Mouse (Mus musculus) limb, embryonic 14.5 days (tissue): ENCODE data around the gene Irf2bp2. TPM values are rescaled to one million over a fixed set of nuclear protein-coding genes. Genes with fewer than 3 reads are reported as not detected.

ENCODE experiments used
- ATAC-seq: fragments of 200-750 bp; cut with Nextera tagmentation; 2 replicates; pipeline ENCODE4 v1.8.0; 2017; ENCODE audit warnings: low read depth, moderate number of reproducible peaks, moderate TSS enrichment; ENCODE audit not compliant: low FRiP score
- DNase-seq: peaks from one replicate; pipeline ENCODE4 v3.0.0-alpha.2; 2015; ENCODE audit warnings: low spot score
- H3K27ac ChIP-seq: fragments of 300-500 bp; sonication (generic); replicated peaks from 2 replicates; pipeline ENCODE4 v1.5.1; 2014; ENCODE audit warnings: low read depth, mild to moderate bottlenecking, low read length, moderate library complexity, mixed read lengths
- H3K27me3 ChIP-seq: fragments of 300-500 bp; sonication (generic); 2 replicates; pipeline ENCODE4 v1.6.1; 2014; ENCODE audit warnings: low read length, mixed read lengths; ENCODE audit not compliant: control insufficient read depth, insufficient read depth
- H3K36me3 ChIP-seq: fragments of 300-500 bp; sonication (generic); 2 replicates; pipeline ENCODE4 v1.6.1; 2014; ENCODE audit warnings: mild to moderate bottlenecking, low read length, moderate library complexity, mixed read lengths; ENCODE audit not compliant: control insufficient read depth, insufficient read depth
- H3K4me1 ChIP-seq: fragments of 300-500 bp; sonication (generic); 2 replicates; pipeline ENCODE4 v1.6.1; 2014; ENCODE audit warnings: antibody characterized with exemption, low read length, mixed read lengths; ENCODE audit not compliant: control insufficient read depth, insufficient read depth
- H3K4me2 ChIP-seq: fragments of 300-500 bp; sonication (generic); replicated peaks from 2 replicates; pipeline ENCODE4 v1.6.1; 2014; ENCODE audit warnings: low read depth, mild to moderate bottlenecking, low read length, moderate library complexity; ENCODE audit not compliant: severe bottlenecking
- H3K4me3 ChIP-seq: fragments of 300-500 bp; sonication (generic); replicated peaks from 2 replicates; pipeline ENCODE4 v1.5.1; 2014; ENCODE audit warnings: low read length
- H3K9ac ChIP-seq: fragments of 300-500 bp; sonication (generic); 2 replicates; pipeline ENCODE4 v1.6.1; 2014; ENCODE audit warnings: mild to moderate bottlenecking, low read depth, low read length, moderate library complexity; ENCODE audit not compliant: severe bottlenecking
- H3K9me3 ChIP-seq: fragments of 300-500 bp; sonication (generic); 2 replicates; pipeline ENCODE4 v1.6.1; 2016; ENCODE audit warnings: low read length; ENCODE audit not compliant: control insufficient read depth
- POLR2A ChIP-seq: fragments of 200-500 bp; IDR thresholded peaks from 2 replicates; pipeline ENCODE4 v1.8.0; 2012; ENCODE audit warnings: inconsistent platforms, mild to moderate bottlenecking, moderate library complexity, borderline replicate concordance; ENCODE audit not compliant: insufficient read depth, insufficient read length; ENCODE audit errors: extremely low read depth
- WGBS: fragments of 180-500 bp; shearing (Covaris S2); extraction: QIAGEN DNeasy Blood & Tissue Kit; methylation state at CpG from one replicate; pipeline ENCODE4 v1.1.7; 2014; 5-methylcytosine and 5-hydroxymethylcytosine counted together
- polyA plus RNA-seq, 2 experiments: library from polyadenylated mRNA; depleted of rRNA in 1 of 2; stranded (reverse) in 1 of 2; unstranded in 1 of 2; fragments of >200 nt; fragmentation: Nextera tagmentation in 1 of 2; extraction: Ambion mirVana in 1 of 2; gene quantifications; 2 replicates each; pipeline versions ENCODE4 v1.2.1 to v1.2.3; 2012 to 2014

Gene Irf2bp2
- polyA plus RNA-seq, 2 experiments: 10.1 to 44.5 TPM

DNA sequence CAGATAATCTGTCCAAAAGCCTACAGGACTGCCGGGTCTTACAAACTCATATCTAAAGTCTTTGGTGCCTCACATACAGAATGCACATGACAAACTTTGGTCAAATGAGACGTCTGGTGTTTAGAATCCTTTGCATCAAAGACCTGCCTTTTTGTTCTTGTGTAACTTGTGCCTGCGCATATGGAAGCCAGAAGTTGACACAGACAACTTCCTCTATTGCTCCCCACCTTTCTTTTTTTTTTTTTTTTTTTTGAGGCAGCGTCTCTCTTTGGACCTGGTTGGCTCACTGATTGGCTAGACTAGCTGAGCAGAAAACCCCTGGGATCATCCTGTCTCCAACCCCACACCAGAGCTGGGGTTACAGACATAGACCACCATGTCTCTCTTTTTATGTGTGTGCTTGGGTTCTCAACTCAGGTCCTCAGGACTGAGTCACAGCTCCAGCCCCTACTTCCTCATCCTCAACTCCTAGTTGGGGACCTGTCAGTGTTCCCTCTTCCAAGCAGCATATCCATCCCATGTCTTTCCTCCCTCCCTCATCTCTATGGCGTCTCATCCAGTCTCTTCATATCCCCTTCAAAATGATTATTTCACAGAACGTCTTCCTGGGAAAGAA is 20.6 kb downstream of the Irf2bp2 start:
- 93% methylated on average over 6 of the region's 6 CpGs for WGBS
- H3K27ac ChIP-seq: no peak overlapping the region
- ATAC-seq: no peak
- H3K27me3 ChIP-seq: no peaks in the 10 kb centered on the region
- no peak for DNase-seq
- no peaks in the 10 kb centered on the region for H3K36me3 ChIP-seq
- no peaks in the 10 kb centered on the region for H3K9me3 ChIP-seq
- H3K4me3 ChIP-seq: no peak overlapping the region
- H3K9ac ChIP-seq: no peak overlapping the region
- peaks cover 9% of the 10 kb centered on the region; the same call in 1 of the 2 replicates for H3K4me1 ChIP-seq
- no peak overlapping the region for H3K4me2 ChIP-seq
- no peak for TF ChIP-seq POLR2A

- Histone ChIP-seq H3K4me1 (peaks cover 29% of the 10 kb centered on the region), H3K4me2 (no peak overlapping the region), H3K9me3 (no peaks in the 10 kb centered on the region), H3K36me3 (no peaks in the 10 kb centered on the region), H3K4me3 (no peak overlapping the region), H3K9ac (no peak overlapping the region), H3K27me3 (no peaks in the 10 kb centered on the region), H3K27ac (no peak overlapping the region)
- DNase-seq: no peak
- ATAC-seq: no peak
- TF ChIP-seq POLR2A: no peak
- 85% methylated on average over 15 of the region's 15 CpGs for WGBS
Measured at GRCm38 (mm10) chr8:126571065-126571660, 22.6 kb downstream of the Irf2bp2 start.

GRCm38 (mm10) chr8:126570521-126571040 is 23.2 kb downstream of the Irf2bp2 start:
- 57% methylated on average over 9 of the region's 9 CpGs for WGBS

GRCm38 (mm10) chr8:126570046-126570445 is 23.7 kb downstream of the Irf2bp2 start:
- 74% methylated on average over 3 of the region's 3 CpGs for WGBS
- Histone ChIP-seq H3K27me3 (no peaks in the 10 kb centered on the region), H3K4me3 (no peak overlapping the region), H3K9ac (no peak overlapping the region), H3K27ac (no peak overlapping the region), H3K36me3 (no peaks in the 10 kb centered on the region), H3K9me3 (no peaks in the 10 kb centered on the region), H3K4me2 (no peak overlapping the region), H3K4me1 (peaks cover 34% of the 10 kb centered on the region)
- DNase-seq: no peak
- ATAC-seq: no peak
- TF ChIP-seq POLR2A: no peak

More at GRCm38 (mm10) chr8:126570521-126571040, 23.2 kb downstream of the Irf2bp2 start:
- Histone ChIP-seq H3K36me3 (no peaks in the 10 kb centered on the region), H3K27ac (no peak overlapping the region), H3K9me3 (no peaks in the 10 kb centered on the region), H3K9ac (no peak overlapping the region), H3K4me1 (peaks cover 34% of the 10 kb centered on the region), H3K4me3 (no peak overlapping the region), H3K4me2 (no peak overlapping the region), H3K27me3 (no peaks in the 10 kb centered on the region)
- no peak for DNase-seq
- no peak for TF ChIP-seq POLR2A
- ATAC-seq: no peak

GRCm38 (mm10) chr8:126569638-126570037 is 24.1 kb downstream of the Irf2bp2 start:
- H3K27me3 ChIP-seq: no peaks in the 10 kb centered on the region
- H3K9ac ChIP-seq: no peak overlapping the region
- H3K27ac ChIP-seq: no peak overlapping the region
- no peaks in the 10 kb centered on the region for H3K9me3 ChIP-seq
- DNase-seq (no peak), ATAC-seq (no peak)
- TF ChIP-seq POLR2A: no peak
- no peaks in the 10 kb centered on the region for H3K36me3 ChIP-seq
- peaks cover 34% of the 10 kb centered on the region for H3K4me1 ChIP-seq
- no peak overlapping the region for H3K4me2 ChIP-seq
- WGBS: 82% methylated on average over 1 of the region's 1 CpGs
- no peak overlapping the region for H3K4me3 ChIP-seq
